Mouse (Mus musculus) monocyte, adult 2 months (primary cell): ENCODE data around the gene Ptpn20.

ENCODE experiments used
- DNase-seq, 2 experiments: peaks; one replicate each; pipeline ENCODE4 v3.0.0; 2022; ENCODE audit warnings: low spot score in 2 of 2, low read depth in 1 of 2

Gene Ptpn20

DNA sequence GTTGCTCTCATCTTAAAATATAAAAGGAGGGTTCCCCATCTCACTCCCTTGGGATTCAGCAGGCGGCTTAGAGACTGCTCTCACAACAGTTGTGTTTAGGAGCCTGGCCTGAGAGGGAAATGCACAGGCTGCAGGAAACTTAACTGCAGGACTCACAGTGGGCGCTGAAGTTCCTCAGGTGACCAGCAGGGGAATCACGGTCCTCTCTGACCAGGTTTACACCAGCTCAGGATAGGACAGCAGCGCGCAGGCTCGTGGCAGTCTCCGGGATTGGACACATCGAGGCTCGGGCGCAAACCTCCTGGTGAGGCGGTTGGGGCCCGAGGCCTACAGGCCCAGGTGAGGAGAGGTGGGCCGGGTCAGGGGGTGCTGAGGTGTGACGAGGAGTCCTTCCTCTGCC lies at the start of gene Ptpn20:
TSS of gene Ptpn20 (plus strand) at position 257 of the 400 bp plus-strand sequence.
- DNase-seq: no peak

DNA sequence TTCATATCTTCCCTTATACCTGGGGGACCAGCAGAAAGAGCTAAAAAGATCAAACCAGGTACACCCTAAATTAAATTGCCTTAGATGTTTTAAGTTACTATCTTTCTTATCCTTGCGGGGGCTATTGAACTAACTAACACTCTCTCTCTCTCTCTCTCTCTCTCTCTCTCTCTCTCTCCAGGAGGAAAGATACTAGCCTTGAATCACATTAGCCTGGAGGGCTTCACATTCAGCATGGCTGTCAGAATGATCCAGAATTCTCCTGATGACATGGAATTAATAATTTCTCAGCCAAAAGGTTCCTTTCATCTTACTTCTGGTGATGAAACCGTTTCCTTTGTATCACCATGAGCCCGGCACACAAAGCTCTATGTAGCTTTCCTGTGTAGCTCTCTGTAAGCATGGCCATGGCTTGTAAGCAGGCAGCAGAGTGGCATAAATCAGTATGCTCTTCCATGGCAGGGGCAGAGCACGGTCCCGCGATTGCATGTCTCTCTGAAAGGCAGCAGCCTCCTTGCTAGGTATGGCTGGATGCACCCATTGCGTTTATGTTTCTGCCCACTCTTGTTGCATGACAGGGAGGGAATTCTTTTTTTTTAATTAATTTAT lies 49.3 kb upstream of the Ptpn20 start:
- DNase-seq: no peak

DNA sequence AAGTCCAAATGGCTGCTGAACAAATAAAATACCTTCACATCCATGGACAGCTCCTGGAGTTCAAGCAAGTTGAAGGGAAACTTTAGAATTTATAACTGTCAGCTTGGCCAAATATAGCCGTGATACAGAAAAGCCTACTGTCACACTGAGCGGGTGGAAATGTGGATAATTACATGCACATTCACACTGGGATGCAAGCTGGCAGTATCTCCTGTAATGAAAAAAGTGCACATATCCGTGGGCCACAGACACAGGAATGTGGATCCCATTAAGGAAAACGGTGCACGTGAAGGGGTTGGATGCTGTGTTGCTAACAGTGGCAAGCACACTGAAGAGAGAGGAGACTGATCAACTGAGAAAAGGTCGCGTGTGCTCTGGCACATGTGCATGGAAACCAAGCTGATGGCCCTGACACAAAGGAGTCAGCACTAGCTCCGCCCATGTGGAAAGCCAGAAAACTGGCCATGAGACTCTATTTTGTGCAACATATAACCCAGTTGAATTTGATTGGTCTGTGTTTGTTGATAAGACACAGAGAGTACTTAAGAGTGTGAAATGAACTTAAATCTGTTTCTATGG lies 43.4 kb upstream of the Ptpn20 start:
- no peak for DNase-seq

DNA sequence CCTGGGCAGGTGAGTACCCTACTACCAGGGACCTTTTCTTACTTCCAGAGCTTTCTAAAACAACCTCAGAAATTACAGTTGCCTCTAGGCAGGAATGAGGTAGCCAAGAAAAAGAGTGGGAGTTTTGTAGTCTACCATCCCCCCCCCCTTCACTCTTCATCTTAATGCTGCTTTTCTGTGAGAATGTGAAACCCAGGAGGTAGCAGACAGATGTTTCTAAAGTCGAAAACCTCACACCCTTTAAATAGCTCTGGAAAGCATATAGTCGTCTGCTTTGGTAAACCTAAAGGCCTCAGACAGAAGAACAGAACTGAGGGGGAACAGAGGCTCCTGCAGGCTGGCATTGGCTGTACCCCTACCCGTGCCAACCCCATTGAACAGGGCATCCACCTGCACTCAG lies 40.4 kb upstream of the Ptpn20 start:
- no peak for DNase-seq

DNA sequence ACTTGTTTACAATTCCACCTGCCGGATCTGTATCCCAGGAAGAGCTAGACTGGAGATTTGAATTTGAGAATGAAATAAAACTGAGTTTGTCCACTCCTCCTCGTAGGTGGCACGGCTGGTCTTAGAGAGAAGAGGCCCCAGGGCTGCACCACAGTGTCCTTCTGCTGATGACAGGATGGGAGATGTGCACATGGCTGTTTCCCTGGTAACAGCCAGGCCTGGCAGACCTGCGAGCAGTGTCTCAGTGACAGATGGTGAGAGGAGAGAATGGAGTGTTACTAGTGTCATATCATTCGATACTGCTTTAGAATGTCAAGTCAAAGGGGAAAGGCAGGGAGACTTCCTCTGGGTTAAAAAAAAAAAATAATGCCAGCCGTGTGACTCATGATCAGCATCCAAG lies 39.2 kb upstream of the Ptpn20 start:
- DNase-seq: no peak

DNA sequence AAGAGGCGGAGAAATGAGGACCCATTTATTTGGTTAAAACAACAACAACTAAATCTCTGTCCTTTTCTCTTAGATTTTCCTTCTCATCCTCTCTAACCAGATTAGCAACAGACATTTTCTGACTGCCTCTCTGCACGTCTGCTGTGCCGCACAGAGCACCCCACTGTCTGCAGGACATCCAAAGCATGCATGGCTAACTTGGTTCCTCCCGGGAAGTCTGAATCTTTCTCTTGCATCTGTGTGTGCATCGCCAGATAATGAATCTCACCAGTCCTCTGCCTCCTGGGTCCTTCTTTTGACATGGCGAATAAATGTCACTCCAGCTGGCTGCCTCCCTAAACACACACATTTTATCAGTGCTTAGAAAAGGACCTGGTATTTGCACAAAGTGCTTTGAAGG lies 18.3 kb upstream of the Ptpn20 start:
- DNase-seq: no peak

DNA sequence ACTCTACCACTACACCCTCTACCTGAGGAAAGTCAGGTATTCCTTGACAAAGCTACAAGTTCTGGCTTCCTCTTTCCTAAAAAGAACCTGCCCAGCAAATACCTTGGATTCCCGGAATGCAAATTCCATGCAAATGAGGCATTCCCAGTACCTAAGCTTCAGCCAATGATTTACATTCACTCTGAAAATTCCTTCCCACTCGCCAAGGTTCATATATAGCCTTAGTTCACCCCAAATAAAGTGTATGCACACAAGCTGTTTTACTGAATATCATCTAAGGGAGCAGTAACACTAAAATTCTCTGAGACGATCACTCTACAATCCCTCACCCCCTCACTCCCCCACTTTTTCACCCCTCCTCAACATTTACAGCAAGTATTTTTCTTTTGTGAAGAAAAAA lies 15.4 kb upstream of the Ptpn20 start:
- DNase-seq: no peak

DNA sequence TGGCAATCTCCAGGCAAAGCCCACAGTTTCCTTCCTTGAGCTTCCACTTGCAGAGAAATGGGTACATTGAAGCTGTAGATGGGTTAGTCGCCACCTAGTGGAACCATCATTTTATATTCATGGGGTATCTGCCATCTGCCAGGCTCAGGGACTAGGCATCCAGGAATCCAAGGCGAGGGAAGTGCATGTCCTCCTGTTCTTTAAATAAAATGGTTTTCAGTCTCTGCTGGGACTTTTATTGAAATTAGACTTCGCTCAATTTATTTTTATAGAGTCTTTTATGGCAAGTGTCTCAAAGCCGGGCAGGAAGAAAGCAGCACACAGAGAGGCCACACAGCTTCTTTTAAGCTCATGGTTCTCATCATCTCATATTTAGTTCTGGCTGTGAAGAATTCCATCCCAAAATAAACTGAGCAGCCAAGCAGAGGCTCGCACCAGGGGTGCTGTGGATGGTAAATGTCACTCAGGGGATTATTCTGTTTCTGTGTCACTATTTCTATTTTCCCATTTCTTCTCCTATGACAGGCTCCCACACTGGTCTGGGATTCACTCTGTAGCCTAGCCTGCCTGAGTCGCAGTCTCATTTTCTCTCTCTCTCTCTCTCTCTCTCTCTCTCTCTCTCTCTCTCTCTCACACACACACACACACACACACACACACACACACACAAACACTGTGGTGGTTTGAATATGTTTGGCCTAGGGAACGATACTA lies 9.1 kb upstream of the Ptpn20 start:
- DNase-seq: no peak

DNA sequence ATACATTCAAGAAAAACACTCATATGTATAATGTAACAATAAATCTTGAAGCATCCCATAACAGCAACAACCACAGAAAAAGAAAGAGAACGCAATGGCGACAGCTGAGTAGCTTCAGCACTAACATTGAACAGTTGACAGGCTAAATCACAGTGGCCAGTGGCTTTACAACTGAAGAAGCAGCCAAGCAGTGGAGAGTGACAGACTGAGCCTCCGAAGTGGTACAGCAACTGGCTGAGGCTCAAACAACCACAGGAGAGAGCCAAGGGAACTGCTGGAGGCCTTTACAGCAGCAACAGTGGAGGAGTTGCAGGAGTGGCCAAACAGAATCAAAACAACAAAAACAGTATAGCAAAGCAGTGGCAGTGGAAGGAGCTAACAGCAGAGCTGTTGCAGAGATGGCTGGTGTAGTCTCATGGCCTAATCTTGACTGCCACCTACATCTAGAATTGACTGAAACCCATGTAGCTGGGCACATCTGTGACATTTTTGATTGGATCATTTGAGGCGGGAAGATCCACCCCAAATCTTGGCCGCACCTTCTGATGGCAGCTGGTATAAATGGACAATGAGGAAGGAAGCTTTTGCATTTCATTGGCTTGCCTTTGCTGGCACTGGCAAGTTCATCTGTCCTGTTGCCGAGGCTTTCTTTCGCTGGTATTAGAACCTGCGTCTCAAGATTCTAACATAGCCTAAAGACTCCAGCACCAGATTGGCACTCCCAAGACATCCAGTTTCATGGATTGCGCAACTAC lies 9.5 kb downstream of the Ptpn20 start:
- no peak for DNase-seq

DNA sequence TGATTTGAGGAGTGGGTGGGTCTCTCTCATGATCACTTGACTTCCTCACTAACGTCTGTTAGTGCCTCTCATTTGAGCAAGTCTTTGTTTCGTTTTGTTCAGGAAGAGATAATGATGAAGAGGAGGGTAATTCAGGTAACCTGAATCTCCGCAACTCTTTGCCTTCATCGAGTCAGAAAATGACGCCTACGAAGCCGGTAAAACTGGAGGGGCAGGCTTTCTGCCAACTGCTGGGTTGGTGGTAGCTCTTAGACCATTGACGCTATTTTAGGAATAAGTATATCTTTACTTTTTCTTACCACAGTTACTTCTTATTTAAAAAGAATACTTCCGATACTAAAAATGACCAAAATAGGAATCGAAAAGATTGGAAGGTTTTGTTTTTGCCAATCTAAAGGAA lies 18.4 kb downstream of the Ptpn20 start:
- no peak for DNase-seq

DNA sequence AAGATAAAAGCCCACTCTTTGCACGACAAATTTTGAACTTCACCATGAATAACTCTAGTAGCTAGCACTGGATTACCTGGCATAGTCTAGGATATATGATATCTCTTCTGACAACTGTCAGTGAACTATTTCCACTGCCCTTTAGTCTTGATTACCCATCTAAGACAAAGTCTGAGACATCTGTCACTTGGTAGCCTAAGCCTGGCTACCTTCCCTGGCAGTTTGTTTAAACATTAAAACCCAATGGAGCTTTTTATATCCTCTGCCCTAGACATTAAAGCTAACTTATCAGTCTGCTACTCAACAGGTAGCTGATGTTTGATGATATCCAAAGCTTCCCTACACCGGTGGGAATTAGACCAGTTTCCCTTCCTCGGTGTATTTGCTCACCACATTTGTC lies 36.0 kb downstream of the Ptpn20 start:
- DNase-seq: no peak

DNA sequence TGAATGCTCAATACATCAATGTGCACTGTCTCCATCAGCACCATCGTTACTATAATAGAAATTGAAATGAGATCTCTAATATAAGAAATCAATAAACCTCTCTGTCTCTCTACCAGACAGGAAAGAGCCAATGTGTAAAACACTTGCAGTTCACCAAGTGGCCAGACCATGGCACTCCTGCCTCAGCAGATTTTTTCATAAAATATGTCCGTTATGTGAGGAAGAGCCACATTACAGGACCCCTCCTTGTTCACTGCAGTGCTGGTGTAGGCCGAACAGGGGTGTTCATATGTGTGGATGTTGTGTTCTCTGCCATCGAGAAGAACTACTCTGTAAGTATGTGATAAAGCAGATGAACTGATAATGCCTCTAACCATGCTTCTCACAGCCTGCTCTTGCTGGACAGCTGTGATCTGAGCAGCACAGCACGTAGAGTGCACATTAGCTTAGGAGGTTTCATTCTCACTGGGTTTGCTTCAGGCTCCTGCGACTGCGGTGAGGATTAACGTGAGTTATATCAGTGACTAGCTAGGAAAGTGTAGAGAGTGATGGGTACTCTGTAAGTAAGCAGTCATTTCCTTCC lies 43.9 kb downstream of the Ptpn20 start:
- no peak for DNase-seq

DNA sequence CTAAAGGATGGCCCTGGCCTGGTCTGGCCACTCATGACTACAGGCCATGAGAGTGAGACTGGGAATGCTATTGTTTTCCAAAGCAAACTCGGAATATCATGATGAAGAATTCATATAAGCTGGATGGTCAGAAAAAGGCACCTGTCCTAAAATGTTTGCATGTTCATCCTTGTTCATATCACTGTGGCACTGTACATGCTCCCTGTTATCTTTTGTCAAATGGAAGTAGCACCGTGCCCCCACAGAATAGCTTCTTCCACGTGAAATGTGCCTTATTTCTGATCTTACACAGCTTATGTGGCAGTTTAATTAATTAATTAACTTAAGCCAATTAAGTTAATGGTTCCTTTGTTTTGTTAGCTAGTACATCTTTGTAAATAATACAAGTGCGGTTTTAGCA lies 45.3 kb downstream of the Ptpn20 start:
- no peak for DNase-seq

DNA sequence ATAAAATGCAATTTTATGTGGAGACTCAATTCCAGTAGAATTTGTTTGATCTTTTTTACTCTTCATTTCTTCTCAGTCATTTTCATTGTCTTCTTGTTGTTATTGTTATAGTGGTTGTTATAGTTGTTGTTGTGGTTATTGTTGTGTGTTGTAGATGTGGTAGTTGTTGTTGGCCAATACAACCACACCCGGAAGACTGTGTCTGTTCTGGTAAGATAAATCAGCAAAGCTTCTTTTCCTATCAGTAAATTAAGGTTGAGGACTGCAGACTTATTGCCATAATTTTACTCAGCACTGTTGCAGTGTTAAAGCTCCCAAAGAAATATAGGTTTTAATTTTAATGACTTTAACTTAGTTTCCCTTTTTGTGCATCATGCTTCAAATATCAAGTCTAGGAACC lies 45.8 kb downstream of the Ptpn20 start:
- no peak for DNase-seq

DNA sequence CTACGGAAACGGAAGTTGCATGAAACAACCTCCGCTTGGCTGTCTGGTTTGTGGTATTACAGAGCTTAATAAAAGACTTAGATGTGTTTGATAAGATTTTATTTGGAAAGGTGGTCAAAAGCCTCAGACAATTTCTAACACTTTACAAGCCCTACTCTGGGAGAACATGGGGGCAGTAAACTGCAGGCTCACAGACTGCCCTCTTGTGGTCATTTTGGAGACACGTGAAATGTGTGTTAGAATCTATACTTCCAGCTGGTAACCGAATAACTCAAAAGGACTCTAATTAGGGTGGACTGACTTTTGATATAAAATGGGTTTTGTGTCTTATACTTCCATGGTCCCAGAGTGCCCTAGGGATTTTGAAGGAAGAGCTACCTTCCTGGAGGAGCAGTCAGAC lies 50.4 kb downstream of the Ptpn20 start:
- DNase-seq: no peak

DNA sequence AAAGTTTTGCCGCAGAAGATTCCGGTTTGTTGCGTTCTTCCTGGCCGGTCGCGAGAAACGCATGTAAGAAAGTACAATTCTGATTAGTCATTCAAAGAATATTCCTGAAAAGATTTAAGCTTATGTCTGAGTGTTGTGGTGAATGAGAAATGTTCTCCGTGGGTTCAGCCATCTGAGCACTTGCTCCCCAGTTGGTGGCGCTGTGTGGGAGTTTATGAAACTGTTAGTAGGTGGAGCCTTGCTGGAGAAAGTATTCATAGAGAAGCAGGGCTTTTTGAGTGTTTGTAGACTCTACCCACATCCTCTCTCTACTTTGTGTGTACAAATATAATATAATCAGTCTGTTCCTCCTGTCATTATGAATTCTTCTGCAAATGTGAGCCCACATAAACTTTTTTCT lies 61.7 kb downstream of the Ptpn20 start:
- no peak for DNase-seq

DNA sequence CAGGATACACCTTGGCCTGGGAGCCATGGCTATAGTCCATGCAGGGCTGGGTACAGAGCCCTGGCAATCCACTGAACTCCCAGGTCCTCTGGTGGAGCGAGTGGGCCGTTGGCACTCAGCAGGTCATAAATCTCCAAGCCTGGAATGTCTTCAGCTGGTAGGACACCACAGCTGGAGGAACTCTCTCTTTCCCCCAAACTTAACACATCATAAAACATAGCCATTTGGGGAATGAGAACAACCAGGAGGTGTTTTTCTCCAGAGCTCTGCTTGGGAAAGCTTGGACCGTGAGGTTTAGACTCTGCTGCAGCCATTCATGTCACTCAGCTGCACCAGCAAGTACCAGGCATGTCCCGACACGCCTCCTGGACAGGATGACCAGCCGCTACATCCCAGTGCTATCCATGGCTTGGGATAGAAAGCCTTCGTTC lies 68.5 kb downstream of the Ptpn20 start:
- no peak for DNase-seq

DNA sequence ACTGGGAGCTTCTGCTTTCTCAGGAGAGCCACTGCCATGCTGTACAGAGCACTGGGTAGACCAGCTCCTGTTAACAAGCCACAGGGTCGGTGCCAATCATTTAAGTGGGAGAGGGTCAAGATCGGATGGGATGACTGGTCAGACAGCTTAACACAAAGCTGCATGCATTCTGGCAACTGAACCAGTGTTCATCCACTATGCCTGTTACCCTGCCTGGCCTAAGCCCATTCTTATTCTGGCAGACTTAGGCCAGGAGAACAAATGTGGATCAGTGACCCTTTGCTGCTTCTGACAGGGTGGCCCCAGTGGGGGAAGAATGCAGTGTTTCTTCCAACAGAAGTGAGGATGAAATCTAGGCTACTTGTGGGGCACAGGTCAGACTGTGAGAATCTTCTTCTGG lies 69.3 kb downstream of the Ptpn20 start:
- no peak for DNase-seq

DNA sequence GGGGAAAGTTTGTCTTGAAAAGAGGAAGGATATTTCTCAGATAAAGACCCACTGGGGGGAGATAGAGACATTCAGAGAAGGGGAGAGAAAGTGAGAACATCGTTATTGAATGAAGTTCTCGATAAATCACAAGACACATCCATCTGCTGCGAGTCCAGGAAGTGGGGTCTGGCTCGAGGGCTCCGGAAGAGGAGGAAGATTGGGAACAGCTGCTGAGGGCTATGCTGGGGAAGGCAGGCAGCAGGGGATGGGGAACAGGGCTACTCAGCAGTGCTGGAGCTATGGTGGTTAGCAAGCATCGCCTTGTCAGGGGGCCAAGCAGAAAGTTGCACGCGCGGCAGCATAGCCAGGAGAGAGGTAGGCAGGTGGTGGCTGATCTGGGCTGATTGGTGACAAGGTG lies 73.1 kb downstream of the Ptpn20 start:
- no peak for DNase-seq

DNA sequence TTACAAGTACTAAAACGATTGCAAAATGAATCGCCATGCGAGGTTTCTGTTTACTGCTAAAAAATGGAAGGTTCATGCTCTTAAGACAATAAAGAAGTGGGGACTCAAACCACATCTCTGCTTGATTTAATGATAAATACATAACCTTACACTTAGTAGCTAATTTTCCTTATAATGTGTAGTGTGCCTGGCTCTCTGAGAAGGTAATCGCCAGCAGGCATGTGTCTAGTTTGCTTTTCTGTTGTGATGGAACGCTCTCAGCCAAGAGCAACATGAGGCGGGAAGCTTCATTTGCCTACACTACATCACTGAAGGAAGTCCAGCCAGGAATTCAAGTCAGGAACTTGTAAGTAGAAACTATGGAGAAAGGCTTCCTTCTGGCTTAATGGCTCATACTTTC lies 77.3 kb downstream of the Ptpn20 start:
- DNase-seq: no peak

DNA sequence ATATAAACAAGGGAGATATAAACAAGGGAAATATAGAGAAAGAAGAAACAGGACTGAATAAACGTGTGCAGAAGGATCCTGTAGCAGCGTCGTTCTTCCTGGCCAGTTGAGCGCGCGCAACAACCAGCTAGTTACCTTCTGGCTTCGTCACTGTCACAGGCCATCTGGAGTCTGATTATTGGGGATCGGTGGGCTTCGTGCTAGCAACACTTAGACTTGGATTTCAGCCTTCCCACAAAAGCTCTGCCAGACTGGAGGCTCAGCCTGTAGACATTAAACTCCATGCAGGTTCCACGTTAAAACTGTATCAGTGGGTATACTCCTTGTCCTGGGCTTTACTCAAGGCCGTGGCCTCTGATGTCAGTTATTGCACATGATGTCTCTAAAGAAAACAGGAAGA lies 80.9 kb downstream of the Ptpn20 start:
- DNase-seq: no peak
